Mouse (Mus musculus) liver (tissue): ENCODE data around the gene Mtmr12.

Experiments
- DNase-seq: peaks from one replicate; pipeline ENCODE4 v3.0.0-alpha.2; 2020; ENCODE audit warnings: mixed read lengths

The Mtmr12 gene

DNA sequence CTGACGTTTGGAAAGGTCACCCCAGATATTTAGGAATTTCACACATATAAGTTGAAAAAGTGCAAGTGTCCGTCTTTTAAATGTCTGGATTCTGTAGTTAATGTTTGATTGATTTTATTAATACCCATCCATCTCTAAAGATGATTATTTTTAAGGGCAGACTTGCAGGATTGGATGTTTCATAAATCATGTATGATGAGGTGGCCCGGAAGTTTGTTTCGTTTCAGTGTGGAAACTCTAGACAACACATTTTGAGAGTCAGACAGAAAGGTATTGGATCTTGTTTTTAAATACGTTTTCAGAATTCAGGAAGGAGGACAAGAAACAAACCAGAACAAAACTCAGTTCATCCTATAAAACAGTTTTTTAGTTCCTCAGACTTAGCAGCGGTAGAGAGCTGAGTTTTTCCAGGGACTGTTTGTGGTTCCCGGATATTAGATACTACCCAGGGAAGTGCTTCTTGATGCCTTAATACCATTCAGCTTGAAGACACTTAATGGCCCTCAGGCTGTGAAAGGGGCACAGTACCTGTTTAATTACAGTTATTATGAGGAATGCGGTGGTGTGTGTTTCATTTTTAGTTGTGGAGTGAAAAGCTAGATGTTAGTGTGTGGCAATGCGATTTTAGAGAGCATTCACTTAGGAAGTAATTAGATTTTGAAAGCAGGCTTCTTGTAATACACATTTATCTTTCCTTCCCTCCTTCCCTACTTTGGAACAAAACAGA is 118.0 kb downstream of the Mtmr12 start:
- DNase-seq: no peak
